Comparison of ENCODE assay signal across 8 mouse cellular contexts in the genomic region with DNA sequence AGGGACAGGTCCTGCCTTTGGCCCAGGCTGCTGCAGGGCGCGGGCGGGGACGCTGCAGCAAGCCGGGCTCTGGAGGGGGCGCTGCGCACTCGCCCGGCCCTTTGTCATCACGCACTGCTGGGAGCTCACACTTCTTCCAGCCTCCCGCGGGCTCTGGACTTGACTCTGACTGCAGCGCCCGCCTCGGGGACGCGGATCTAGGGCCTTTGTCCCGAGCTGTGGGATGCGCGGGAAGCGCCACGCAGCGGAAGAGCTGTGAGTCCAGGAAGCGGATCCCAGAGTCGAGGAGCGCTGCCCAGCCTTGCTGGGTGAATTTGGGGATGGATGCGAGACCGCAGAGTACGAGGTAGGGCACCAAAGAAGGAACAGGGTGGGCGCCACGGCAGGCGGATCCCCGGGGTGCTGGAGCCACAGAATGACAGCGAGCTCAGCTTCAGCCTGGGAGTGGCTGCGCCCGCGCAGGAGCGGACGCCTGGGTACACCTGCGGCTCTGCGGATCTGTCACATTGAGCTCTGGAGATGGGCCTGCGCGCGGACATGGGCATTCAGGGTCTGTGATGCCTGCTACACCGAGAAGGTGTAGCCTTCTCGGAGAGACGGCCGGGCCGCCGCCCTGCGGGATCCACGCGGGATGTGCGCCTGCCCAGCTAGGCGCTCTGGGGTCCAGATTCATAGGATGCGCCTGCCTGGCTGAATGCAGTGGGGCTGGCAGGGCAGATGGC. TPM values are rescaled to one million over a fixed set of nuclear protein-coding genes. Genes with fewer than 3 reads are reported as not detected.
DNase-seq lines count a peak whose midpoint lies in the region; ATAC-seq lines count a peak whose summit lies in the region.

Gene Add2, plus strand, starts transcription at position 81 of the 722 bp plus-strand sequence.

- H3K4me1 ChIP-seq in lung, embryonic 15.5 days, result peaks cover 5% of the 10 kb centered on the region
- peaks cover 7% of the 10 kb centered on the region; the same call in 1 of the 2 replicates for H3K4me1 ChIP-seq in midbrain, embryonic 11.5 days (ENCODE audit: control insufficient read depth, insufficient read depth, low read length)

- H3K36me3 ChIP-seq in lung, embryonic 15.5 days, result no peaks in the 10 kb centered on the region
- no peaks in the 10 kb centered on the region for H3K36me3 ChIP-seq in midbrain, embryonic 11.5 days (ENCODE audit: control insufficient read depth, insufficient read depth, low read length)

- H3K9ac ChIP-seq in lung, embryonic 15.5 days, result peak within 1 kb of the TSS; percentile 29
- H3K9ac ChIP-seq in midbrain, embryonic 11.5 days (ENCODE audit: low read length), result peak within 1 kb of the TSS; percentile 95

- H3K27me3 ChIP-seq in lung, embryonic 15.5 days, result peaks cover 28% of the 10 kb centered on the region
- no peaks in the 10 kb centered on the region for H3K27me3 ChIP-seq in midbrain, embryonic 11.5 days (ENCODE audit: control insufficient read depth, insufficient read depth, low read length)

- 2% methylated on average over 56 of the region's 56 CpGs for WGBS in lung, embryonic 15.5 days
- WGBS in midbrain, embryonic 11.5 days, result under 1% methylated on average over 56 of the region's 56 CpGs

- peak within 1 kb of the TSS; percentile 88 for H3K4me2 ChIP-seq in lung, embryonic 15.5 days
- peak within 1 kb of the TSS; percentile 75 for H3K4me2 ChIP-seq in midbrain, embryonic 11.5 days

- no peak for DNase-seq in lung, adult 18-20 months
- peak; percentile 77 to 81 for DNase-seq in cerebellum, postnatal 36 days
- DNase-seq in frontal cortex, postnatal 10 days (ENCODE audit: low spot score in 2 of 2), result peak; percentile 41 to 69
- peak; percentile 65 to 75 for DNase-seq in layer of hippocampus, postnatal 10 days (ENCODE audit: low spot score in 2 of 2)
- DNase-seq in midbrain, embryonic 11.5 days (ENCODE audit: low spot score, missing footprints), result peak; percentile 97
- DNase-seq in thymus, postnatal 4 days, result no peak
- no peak for DNase-seq in MN1 (ENCODE audit: low spot score)

- H3K4me3 ChIP-seq in lung, embryonic 15.5 days, result peak within 1 kb of the TSS; percentile 43
- peak within 1 kb of the TSS; percentile 77 for H3K4me3 ChIP-seq in midbrain, embryonic 11.5 days (ENCODE audit: low read depth, low read length)

- H3K9me3 ChIP-seq in lung, embryonic 15.5 days, result no peaks in the 10 kb centered on the region
- no peaks in the 10 kb centered on the region for H3K9me3 ChIP-seq in midbrain, embryonic 11.5 days (ENCODE audit: control insufficient read depth, low read length)

- H3K27ac ChIP-seq in lung, embryonic 15.5 days, result no peak within 1 kb of the TSS
- H3K27ac ChIP-seq in midbrain, embryonic 11.5 days (ENCODE audit: low read depth, low read length), result peak within 1 kb of the TSS; percentile 73

- no peak for ATAC-seq in lung, embryonic 15.5 days (ENCODE audit: borderline replicate concordance, extremely low read depth, low FRiP score, low TSS enrichment)
- peak; percentile 94 for ATAC-seq in midbrain, embryonic 11.5 days (ENCODE audit: low FRiP score)

RNA-seq across cellular contexts. Expression of gene Add2, which starts in this region (rescaled TPM):
- 2.9 and 3.5 TPM in 2 replicates for polyA plus RNA-seq in lung, embryonic 15.5 days (2015; fragmentation: Nextera tagmentation; extraction: Ambion mirVana)
- total RNA-seq in layer of hippocampus, postnatal 10 days (2021), result 100 to 1,000 TPM; 197 to 202 TPM
- polyA plus RNA-seq in midbrain, embryonic 11.5 days (2014; fragmentation: Nextera tagmentation; extraction: Ambion mirVana), result 57.8 and 64.5 TPM in 2 replicates

Comparison
In these comparisons a context has a peak if more than half of its experiments do, and no peak if none do; other contexts are left out.
1. RNA of gene Add2 (polyA plus RNA-seq): 57.8 to 64.5 TPM in midbrain, embryonic 11.5 days; 2.9 to 3.5 TPM in lung, embryonic 15.5 days; every median in the first group is over 10 times any median in the second.
2. DNase-seq: peak in cerebellum, postnatal 36 days (2 of 2), frontal cortex, postnatal 10 days (2 of 2), layer of hippocampus, postnatal 10 days (2 of 2) and midbrain, embryonic 11.5 days (single experiment); none in lung, adult 18-20 months (0 of 2), thymus, postnatal 4 days (single experiment) and MN1 (single experiment).